Mouse (Mus musculus) intestine, embryonic 14.5 days (tissue): ENCODE measurements at regions not wholly inside any gene's neighbourhood (a gene's known extent, or its start where the extent isn't known, plus 50 kb on each side); places are given as distances from the start of the nearest gene placed in this dataset.

Experiments
- ATAC-seq: fragments of 200-750 bp; cut with Nextera tagmentation; replicated peaks from 2 replicates; pipeline ENCODE4 v1.8.0; 2017; ENCODE audit warnings: low read depth, moderate number of reproducible peaks, moderate TSS enrichment, moderate library complexity; ENCODE audit not compliant: low FRiP score, low TSS enrichment
- DNase-seq: peaks from one replicate; pipeline ENCODE4 v3.0.0-alpha.2; 2018; ENCODE audit warnings: low spot score
- H3K27ac ChIP-seq: fragments of 300-500 bp; sonication (generic); 2 replicates; pipeline ENCODE4 v1.5.1; 2014; ENCODE audit warnings: low read depth, mild to moderate bottlenecking, control low read depth
- H3K27me3 ChIP-seq: fragments of 300-500 bp; sonication (generic); replicated peaks from 2 replicates; pipeline ENCODE4 v1.6.1; 2014; ENCODE audit warnings: low read length, control low read depth; ENCODE audit not compliant: control insufficient read depth, insufficient read depth
- H3K36me3 ChIP-seq: fragments of 300-500 bp; sonication (generic); 2 replicates; pipeline ENCODE4 v1.6.1; 2014; ENCODE audit warnings: low read length, control low read depth; ENCODE audit not compliant: control insufficient read depth, insufficient read depth
- H3K4me1 ChIP-seq: fragments of 300-500 bp; sonication (generic); replicated peaks from 2 replicates; pipeline ENCODE4 v1.6.1; 2014; ENCODE audit warnings: low read length, control low read depth, mixed read lengths; ENCODE audit not compliant: control insufficient read depth, insufficient read depth
- H3K4me2 ChIP-seq: fragments of 300-500 bp; sonication (generic); 2 replicates; pipeline ENCODE4 v1.6.1; 2014; ENCODE audit warnings: low read length
- H3K4me3 ChIP-seq: fragments of 300-500 bp; sonication (generic); 2 replicates; pipeline ENCODE4 v1.5.1; 2014; ENCODE audit warnings: low read depth, low read length, control low read depth, mixed read lengths
- H3K9ac ChIP-seq: fragments of 300-500 bp; sonication (generic); 2 replicates; pipeline ENCODE4 v1.6.1; 2014; ENCODE audit warnings: mild to moderate bottlenecking, low read length
- H3K9me3 ChIP-seq: fragments of 300-500 bp; sonication (generic); 2 replicates; pipeline ENCODE4 v1.6.1; 2016; ENCODE audit warnings: low read length, control low read depth; ENCODE audit not compliant: control insufficient read depth
- WGBS: fragments of 180-500 bp; shearing (Covaris S2); extraction: QIAGEN DNeasy Blood & Tissue Kit; methylation state at CpG from one replicate; pipeline ENCODE4 v1.1.7; 2014; 5-methylcytosine and 5-hydroxymethylcytosine counted together

GRCm38 (mm10) chr3:34150036-34150435, 68.9 kb upstream of the Dnajc19 start:
- Histone ChIP-seq H3K4me2 (no peak overlapping the region), H3K27me3 (no peaks in the 10 kb centered on the region), H3K27ac (no peak overlapping the region), H3K4me1 (no peaks in the 10 kb centered on the region), H3K9me3 (no peaks in the 10 kb centered on the region), H3K9ac (no peak overlapping the region), H3K36me3 (no peaks in the 10 kb centered on the region), H3K4me3 (no peak overlapping the region)
- ATAC-seq (no peak), DNase-seq (no peak)
- 43% methylated on average over 2 of the region's 2 CpGs for WGBS

GRCm38 (mm10) chr3:34143652-34144051, 62.5 kb upstream of the Dnajc19 start:
- no peak overlapping the region for H3K9ac ChIP-seq
- H3K27me3 ChIP-seq: no peaks in the 10 kb centered on the region
- H3K4me2 ChIP-seq: no peak overlapping the region
- H3K4me3 ChIP-seq: no peak overlapping the region
- H3K9me3 ChIP-seq: no peaks in the 10 kb centered on the region
- ATAC-seq (no peak), DNase-seq (no peak)
- 78% methylated on average over 2 of the region's 2 CpGs for WGBS
- no peak overlapping the region for H3K27ac ChIP-seq
- H3K4me1 ChIP-seq: no peaks in the 10 kb centered on the region
- H3K36me3 ChIP-seq: no peaks in the 10 kb centered on the region

GRCm38 (mm10) chr3:34139227-34139626, 58.1 kb upstream of the Dnajc19 start:
- Histone ChIP-seq H3K9ac (no peak overlapping the region), H3K27ac (no peak overlapping the region), H3K36me3 (no peaks in the 10 kb centered on the region), H3K9me3 (no peaks in the 10 kb centered on the region), H3K4me2 (no peak overlapping the region), H3K4me1 (no peaks in the 10 kb centered on the region), H3K27me3 (no peaks in the 10 kb centered on the region), H3K4me3 (no peak overlapping the region)
- ATAC-seq: no peak
- 80% methylated on average over 9 of the region's 9 CpGs for WGBS
- DNase-seq: no peak

GRCm38 (mm10) chr3:34137984-34138383, 56.9 kb upstream of the Dnajc19 start:
- ATAC-seq: no peak
- H3K4me3 ChIP-seq: no peak overlapping the region
- 87% methylated on average over 7 of the region's 7 CpGs for WGBS
- no peak overlapping the region for H3K4me2 ChIP-seq
- H3K9ac ChIP-seq: no peak overlapping the region
- no peaks in the 10 kb centered on the region for H3K36me3 ChIP-seq
- no peaks in the 10 kb centered on the region for H3K4me1 ChIP-seq
- H3K27ac ChIP-seq: no peak overlapping the region
- H3K9me3 ChIP-seq: no peaks in the 10 kb centered on the region
- DNase-seq: no peak
- H3K27me3 ChIP-seq: no peaks in the 10 kb centered on the region

GRCm38 (mm10) chr3:34136385-34136784, 55.3 kb upstream of the Dnajc19 start:
- peak; percentile 38 for DNase-seq
- 73% methylated on average over 2 of the region's 2 CpGs for WGBS

More at GRCm38 (mm10) chr3:34136385-34136784, 55.3 kb upstream of the Dnajc19 start:
- H3K9ac ChIP-seq: no peak overlapping the region
- no peaks in the 10 kb centered on the region for H3K4me1 ChIP-seq
- no peak overlapping the region for H3K4me3 ChIP-seq
- no peak for ATAC-seq
- no peaks in the 10 kb centered on the region for H3K9me3 ChIP-seq
- H3K27me3 ChIP-seq: no peaks in the 10 kb centered on the region
- no peak overlapping the region for H3K4me2 ChIP-seq
- no peaks in the 10 kb centered on the region for H3K36me3 ChIP-seq
- no peak overlapping the region for H3K27ac ChIP-seq
